Mouse (Mus musculus): ENCODE data around the gene Gp1ba. TPM values are rescaled to one million over a fixed set of nuclear protein-coding genes. Genes with fewer than 3 reads are reported as not detected.

Gp1ba gene
- polyA plus RNA-seq, 1 experiment from 2014 or later: 1.4 TPM

DNA sequence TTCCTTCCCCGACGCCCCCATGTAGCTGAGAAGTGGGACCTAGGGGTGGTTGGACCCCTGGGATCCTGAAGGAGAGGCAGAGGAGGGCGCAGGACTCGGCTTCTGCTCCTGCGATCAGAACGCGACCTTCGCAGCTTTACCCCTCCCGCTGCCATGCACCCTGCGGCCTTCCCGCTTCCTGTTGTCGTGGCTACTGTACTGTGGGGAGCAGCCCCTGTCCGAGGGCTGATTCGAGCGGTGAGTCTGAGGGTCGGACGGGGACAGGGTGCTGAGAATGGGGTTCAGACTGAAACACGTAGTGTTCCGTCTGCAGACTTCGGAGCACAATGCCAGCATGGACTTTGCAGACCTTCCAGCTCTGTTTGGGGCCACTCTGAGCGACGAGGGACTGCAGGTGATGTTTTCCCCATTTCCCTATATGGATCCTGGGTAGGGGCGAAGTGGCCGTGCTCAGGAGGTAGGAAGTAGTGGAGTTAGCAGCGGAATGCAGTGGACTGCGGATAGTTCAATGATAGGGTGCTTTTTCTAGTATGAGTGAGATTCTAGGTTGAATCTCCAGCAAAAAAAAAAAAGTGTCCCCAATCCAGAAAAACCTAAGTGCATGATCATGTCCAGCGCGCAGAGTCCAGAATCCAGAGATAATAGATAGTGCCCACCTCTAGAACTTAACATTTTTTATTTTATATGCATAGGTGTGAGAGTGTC is 8.9 kb downstream of the Gp1ba start:
- no peaks in the 10 kb centered on the region for H3K9me3 ChIP-seq (replicated peaks)
- peak overlapping the region; percentile 89 for H3K4me3 ChIP-seq
- no peaks in the 10 kb centered on the region for H3K27me3 ChIP-seq (replicated peaks)
- peaks cover 74% of the 10 kb centered on the region for H3K36me3 ChIP-seq
- H3K9ac ChIP-seq: peak overlapping the region; percentile 89
- 4% methylated on average over 28 of the region's 28 CpGs for WGBS
- peak overlapping the region; percentile 98 for H3K4me2 ChIP-seq
- H3K27ac ChIP-seq (ENCODE audit: poor library complexity, severe bottlenecking): peak overlapping the region; percentile 95
- peaks cover 60% of the 10 kb centered on the region for H3K4me1 ChIP-seq (replicated peaks)
- ATAC-seq (ENCODE audit: insufficient number of reproducible peaks, low FRiP score): 0 out of 2 replicates have a peak, but pooled peaks have one; percentile 7

DNA sequence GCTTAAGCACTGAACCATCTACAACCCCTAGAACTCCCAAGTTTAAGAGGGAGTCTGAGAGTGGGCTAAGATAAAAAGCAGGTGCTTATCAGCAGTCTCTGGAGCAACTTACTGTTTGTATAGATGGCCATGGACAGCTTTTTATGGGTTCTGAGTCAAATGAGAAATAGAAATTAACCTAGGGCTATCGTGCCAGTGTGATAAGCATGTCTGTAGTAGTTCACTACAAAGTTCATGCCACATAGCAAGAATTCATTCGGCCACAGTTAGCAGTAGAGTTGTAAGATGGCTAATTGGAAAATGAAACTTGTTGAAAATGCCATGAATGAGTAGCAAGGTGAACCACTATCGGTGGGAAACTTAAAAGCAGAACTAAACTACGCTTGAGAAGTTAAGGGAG is 9.6 kb downstream of the Gp1ba start:
- Histone ChIP-seq H3K9ac (peak overlapping the region; percentile 89), H3K27me3 (replicated peaks) (no peaks in the 10 kb centered on the region), H3K27ac (ENCODE audit: poor library complexity, severe bottlenecking) (peak overlapping the region; percentile 95), H3K4me2 (peak overlapping the region; percentile 98), H3K9me3 (replicated peaks) (no peaks in the 10 kb centered on the region), H3K36me3 (peaks cover 68% of the 10 kb centered on the region), H3K4me3 (peak overlapping the region; percentile 89), H3K4me1 (replicated peaks) (peaks cover 62% of the 10 kb centered on the region)
- ATAC-seq (ENCODE audit: insufficient number of reproducible peaks, low FRiP score): no peak
- WGBS: 69% methylated on average over 4 of the region's 4 CpGs

DNA sequence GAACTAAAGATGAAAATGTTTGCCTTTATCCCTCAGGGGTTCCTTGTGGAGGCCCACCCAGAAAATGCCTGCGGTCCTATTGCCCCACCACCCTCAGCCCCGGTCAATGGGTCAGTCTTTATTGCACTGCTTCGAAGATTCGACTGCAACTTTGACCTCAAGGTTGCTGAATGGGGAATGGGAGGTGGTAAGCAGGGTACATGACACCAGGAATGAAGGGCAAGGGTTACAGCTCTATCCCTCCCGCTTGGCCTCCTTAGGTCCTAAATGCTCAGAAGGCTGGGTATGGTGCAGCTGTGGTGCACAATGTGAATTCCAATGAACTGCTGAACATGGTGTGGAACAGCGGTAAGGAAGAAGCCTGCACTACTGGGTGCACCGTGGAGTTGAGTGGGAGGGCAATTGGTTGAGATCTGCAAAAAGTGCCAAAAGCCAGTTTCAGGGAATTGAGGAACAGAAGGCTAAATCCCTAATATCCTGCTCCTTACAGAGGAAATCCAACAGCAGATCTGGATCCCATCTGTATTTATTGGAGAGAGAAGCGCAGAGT is 10.3 kb downstream of the Gp1ba start:
- no peak for ATAC-seq (ENCODE audit: insufficient number of reproducible peaks, low FRiP score)
- WGBS: 80% methylated on average over 8 of the region's 8 CpGs
- Histone ChIP-seq H3K9ac (0 out of 2 replicates have a peak overlapping the region, but pooled peaks have one; percentile 52), H3K9me3 (replicated peaks) (no peaks in the 10 kb centered on the region), H3K4me1 (replicated peaks) (peaks cover 62% of the 10 kb centered on the region), H3K27me3 (replicated peaks) (no peaks in the 10 kb centered on the region), H3K27ac (ENCODE audit: poor library complexity, severe bottlenecking) (0 out of 2 replicates have a peak overlapping the region, but pooled peaks have one; percentile 23), H3K36me3 (peaks cover 62% of the 10 kb centered on the region), H3K4me2 (peak overlapping the region; percentile 98), H3K4me3 (peak overlapping the region; percentile 89; the same call in 1 of the 2 replicates)

DNA sequence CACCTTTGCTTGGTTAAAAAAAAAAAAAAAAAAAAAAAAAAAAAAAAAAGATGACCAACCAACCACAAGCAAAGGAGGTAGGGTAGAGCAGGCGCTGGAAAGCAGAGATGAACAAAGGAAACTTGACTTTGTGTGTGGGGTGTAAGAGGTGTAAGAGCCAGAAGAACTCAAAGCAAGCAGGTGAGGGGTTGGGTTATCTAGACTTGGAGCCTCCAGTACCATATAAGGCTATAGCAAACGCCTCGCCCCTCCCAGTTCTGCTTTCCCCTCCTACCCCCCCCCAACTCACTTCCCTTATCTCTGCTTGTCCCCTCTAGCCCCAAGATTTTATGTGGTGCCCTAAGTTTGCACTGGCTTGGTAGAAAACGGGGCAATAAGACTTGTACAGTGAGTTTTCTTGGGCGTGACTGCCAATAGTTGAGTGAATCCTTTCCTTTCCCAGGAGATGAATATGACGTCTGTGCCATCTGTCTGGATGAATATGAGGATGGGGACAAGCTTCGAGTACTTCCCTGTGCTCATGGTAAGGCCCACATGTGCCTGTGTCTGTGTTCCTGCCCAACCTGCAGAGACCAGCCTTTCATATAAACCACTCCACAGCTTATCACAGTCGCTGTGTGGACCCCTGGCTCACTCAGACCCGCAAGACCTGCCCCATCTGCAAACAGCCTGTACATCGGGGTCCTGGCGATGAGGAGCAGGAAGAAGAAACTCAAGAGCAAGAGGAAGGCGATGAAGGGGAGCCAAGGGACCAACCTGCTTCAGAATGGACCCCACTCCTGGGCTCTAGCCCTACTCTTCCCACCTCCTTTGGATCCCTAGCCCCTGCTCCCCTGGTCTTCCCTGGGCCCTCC is 11.6 kb downstream of the Gp1ba start:
- H3K4me2 ChIP-seq: peak overlapping the region; percentile 23
- 68% methylated on average over 12 of the region's 12 CpGs for WGBS
- no peak overlapping the region; the same call in 1 of the 2 replicates for H3K4me3 ChIP-seq
- H3K9ac ChIP-seq: peak overlapping the region; percentile 44
- no peaks in the 10 kb centered on the region for H3K9me3 ChIP-seq (replicated peaks)
- H3K36me3 ChIP-seq: peaks cover 49% of the 10 kb centered on the region
- no peaks in the 10 kb centered on the region for H3K27me3 ChIP-seq (replicated peaks)
- H3K27ac ChIP-seq (ENCODE audit: poor library complexity, severe bottlenecking): peak overlapping the region; percentile 10; the same call in 1 of the 2 replicates
- ATAC-seq (ENCODE audit: insufficient number of reproducible peaks, low FRiP score): no peak
- H3K4me1 ChIP-seq (replicated peaks): peaks cover 55% of the 10 kb centered on the region

DNA sequence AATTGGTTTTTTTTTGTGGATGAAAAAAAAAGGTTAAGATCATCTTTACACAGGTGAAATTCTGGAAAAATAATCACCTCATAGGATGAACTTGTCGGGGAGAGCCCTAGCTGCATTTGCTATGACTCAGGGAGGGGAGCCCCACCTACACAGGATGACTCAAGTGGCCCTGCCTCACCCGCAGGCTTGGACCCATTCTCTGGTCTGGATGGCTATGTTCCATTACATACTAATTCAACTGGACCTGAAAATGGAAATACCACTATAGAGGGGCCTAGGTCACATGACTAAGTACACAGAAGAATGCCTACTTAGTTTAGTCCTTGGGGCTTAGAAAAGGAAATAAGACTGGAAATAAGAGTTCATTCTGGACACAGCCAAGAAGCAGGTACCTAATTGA is 12.5 kb downstream of the Gp1ba start:
- H3K4me1 ChIP-seq (replicated peaks): peaks cover 54% of the 10 kb centered on the region
- no peak overlapping the region for H3K27ac ChIP-seq (ENCODE audit: poor library complexity, severe bottlenecking)
- H3K9me3 ChIP-seq (replicated peaks): no peaks in the 10 kb centered on the region
- no peak for ATAC-seq (ENCODE audit: insufficient number of reproducible peaks, low FRiP score)
- H3K4me2 ChIP-seq: peak overlapping the region; percentile 23; the same call in 1 of the 2 replicates
- H3K36me3 ChIP-seq: peaks cover 45% of the 10 kb centered on the region
- 53% methylated on average over 2 of the region's 2 CpGs for WGBS
- no peak overlapping the region; the same call in 1 of the 2 replicates for H3K4me3 ChIP-seq
- H3K9ac ChIP-seq: no peak overlapping the region
- H3K27me3 ChIP-seq (replicated peaks): no peaks in the 10 kb centered on the region

DNA sequence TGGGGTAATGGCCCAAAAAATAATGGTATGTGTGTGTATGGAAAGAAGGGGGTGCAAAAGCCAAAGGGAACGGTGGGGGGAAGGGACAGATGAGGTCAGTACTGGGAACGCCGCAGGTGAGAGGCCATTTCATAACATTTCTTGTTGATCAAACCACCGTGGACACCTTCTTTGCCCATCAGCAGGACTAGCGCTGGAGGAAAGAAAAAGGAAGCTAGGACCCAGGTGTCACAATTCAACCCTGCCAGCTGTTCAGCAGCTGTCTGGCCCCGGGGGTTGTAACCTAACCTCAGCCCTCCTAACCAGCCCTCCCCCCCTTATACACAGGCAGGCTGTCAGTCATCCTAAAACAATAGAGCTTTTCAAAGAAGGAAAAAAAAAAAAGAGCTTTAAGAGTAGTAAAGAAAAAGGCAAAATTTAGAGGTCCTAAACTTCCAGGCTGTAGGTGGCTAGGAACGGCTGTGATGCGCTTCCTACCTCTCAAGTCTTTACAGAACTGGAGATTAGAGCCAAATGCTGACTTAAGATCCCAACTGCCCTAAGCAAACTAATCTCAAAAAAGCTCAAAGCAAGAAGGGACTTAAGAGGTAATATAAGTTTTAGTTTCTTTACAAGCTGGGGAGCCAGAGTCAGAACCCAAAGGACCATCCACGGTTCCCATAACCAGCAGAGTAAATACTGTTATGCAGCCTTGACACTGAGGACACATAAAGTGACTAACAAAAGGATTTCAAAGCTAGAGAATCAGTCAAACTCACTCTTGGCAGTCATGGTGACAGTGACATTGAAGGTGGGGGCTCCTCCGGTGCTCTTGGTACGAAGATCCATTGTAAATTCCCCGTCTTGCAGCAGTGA is 13.3 kb downstream of the Gp1ba start:
- Histone ChIP-seq H3K4me1 (replicated peaks) (peaks cover 63% of the 10 kb centered on the region), H3K4me3 (peak overlapping the region; percentile 78), H3K27ac (ENCODE audit: poor library complexity, severe bottlenecking) (peak overlapping the region; percentile 96; the same call in 1 of the 2 replicates), H3K9ac (peak overlapping the region; percentile 94), H3K27me3 (replicated peaks) (no peaks in the 10 kb centered on the region), H3K9me3 (replicated peaks) (no peaks in the 10 kb centered on the region), H3K36me3 (peaks cover 45% of the 10 kb centered on the region), H3K4me2 (peak overlapping the region; percentile 82)
- 66% methylated on average over 12 of the region's 12 CpGs for WGBS
- ATAC-seq (ENCODE audit: insufficient number of reproducible peaks, low FRiP score): no peak

DNA sequence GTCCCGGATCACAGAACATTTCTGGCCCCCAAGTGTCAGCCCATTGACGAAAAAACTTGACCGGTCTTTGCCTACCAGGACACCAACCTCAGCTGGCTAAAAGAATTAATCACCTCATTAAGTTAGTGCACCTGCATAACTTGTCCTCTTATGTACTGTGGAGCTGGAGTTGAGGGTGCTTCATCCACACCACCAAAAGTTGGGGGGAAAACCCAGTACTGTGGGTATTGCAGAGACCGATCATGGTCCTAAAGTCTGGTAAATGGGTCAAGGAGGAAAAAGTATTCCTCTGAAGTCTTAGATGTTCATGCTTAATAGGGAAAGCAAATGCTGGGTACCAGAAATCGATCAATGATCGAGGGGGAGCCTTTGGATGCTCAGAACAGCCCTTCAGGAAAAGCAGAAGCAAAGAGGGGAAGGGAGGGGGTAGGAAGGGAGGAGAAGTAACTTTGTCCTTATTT is 14.0 kb downstream of the Gp1ba start:
- Histone ChIP-seq H3K4me2 (peak overlapping the region; percentile 82), H3K36me3 (peaks cover 45% of the 10 kb centered on the region), H3K27ac (ENCODE audit: poor library complexity, severe bottlenecking) (peak overlapping the region; percentile 96), H3K9ac (peak overlapping the region; percentile 94), H3K9me3 (replicated peaks) (no peaks in the 10 kb centered on the region), H3K27me3 (replicated peaks) (no peaks in the 10 kb centered on the region), H3K4me3 (peak overlapping the region; percentile 78), H3K4me1 (replicated peaks) (peaks cover 68% of the 10 kb centered on the region)
- ATAC-seq (ENCODE audit: insufficient number of reproducible peaks, low FRiP score): no peak
- 40% methylated on average over 6 of the region's 6 CpGs for WGBS

DNA sequence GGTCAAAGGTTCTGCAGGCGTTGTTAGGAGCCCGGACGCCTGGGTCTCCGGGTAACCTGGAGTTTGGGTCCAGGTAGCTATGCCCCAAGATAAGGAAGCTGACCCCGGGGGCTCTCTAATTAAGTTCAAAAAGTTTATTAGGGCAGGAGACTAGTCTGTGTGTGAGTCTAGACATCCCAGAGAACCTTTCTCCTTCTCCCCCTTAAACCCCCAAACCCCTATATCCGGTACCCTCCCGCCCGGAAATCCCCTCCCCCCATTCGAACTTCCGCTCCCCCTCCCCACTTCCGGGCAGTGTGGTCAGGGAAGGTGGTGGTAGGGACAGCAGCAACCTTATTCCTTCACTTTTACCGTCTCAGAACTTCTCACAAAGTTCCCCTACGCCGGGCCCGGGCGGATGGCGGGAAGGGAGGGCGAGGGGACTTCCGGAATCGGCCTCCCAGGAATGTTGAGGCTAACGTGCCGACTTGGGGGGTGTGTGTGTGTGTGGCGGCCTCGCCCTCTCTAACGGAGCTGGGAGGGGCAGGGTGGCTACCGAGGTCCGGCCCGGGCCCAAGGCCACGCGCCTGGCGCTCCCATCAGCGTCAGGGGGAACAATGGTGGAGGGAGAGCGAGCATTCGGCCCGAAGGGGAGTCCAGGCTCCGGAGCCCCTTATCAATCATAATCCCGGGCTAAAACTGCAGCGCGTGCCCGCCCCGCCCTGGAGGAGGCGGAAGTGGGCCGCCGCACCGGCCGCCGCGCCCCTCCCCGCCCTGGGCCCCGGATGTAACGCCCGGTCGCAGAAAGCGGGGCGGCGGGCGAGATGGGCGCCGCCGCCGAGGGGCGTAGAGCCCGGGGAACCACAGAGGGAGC is 14.6 kb downstream of the Gp1ba start:
- Histone ChIP-seq H3K4me3 (peak overlapping the region; percentile 78), H3K36me3 (peaks cover 41% of the 10 kb centered on the region), H3K27ac (ENCODE audit: poor library complexity, severe bottlenecking) (peak overlapping the region; percentile 96), H3K9me3 (replicated peaks) (no peaks in the 10 kb centered on the region), H3K4me2 (peak overlapping the region; percentile 82), H3K9ac (peak overlapping the region; percentile 94), H3K27me3 (replicated peaks) (no peaks in the 10 kb centered on the region), H3K4me1 (replicated peaks) (peaks cover 69% of the 10 kb centered on the region)
- peak; percentile 66 for ATAC-seq (ENCODE audit: insufficient number of reproducible peaks, low FRiP score)
- under 1% methylated on average over 60 of the region's 63 CpGs for WGBS

DNA sequence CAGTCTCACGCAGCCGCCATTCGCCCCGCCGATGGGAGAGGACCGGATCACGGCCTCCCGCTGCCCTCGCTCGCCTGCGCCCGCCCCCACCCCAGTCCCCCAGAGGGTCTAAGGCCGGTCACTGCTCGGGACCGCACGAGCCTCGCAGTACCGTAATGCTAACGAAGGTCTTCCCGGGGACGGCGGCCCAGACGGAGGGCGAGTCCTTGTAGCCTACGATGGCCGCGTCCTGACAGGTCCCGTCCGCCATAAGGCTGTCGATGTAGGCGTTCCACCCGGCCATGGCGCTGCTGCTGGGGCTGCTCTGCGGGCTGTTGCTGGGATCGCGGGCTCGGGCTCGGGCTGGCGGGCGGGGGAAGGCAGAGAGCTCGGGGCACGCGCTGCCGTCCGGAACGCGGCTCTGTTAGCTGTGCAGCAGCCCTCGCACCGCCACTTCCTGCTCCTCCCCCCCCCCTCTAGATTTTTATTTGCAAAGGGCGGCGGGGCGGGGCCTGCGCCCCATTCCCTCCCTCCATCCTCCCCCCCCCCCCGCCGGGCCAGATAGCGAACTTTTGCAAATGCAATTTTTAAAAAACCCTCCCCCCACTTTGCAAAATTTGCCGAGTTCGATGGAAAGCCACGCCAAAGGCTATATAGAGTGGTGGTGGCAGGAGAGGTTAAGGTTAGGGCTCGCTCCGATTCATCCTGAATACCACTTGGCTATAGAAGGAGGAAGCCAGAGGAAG is 15.4 kb downstream of the Gp1ba start, which contains the start of gene Pfn1:
Gene Pfn1 (minus strand): TSS at position 447 of the 725 bp plus-strand sequence.
- H3K4me2 ChIP-seq: peak within 1 kb of the TSS; percentile 82
- H3K36me3 ChIP-seq: peaks cover 38% of the 10 kb centered on the region
- under 1% methylated on average over 61 of the region's 61 CpGs for WGBS
- H3K9ac ChIP-seq: peak within 1 kb of the TSS; percentile 94
- peak within 1 kb of the TSS; percentile 78 for H3K4me3 ChIP-seq
- peak within 1 kb of the TSS; percentile 96 for H3K27ac ChIP-seq (ENCODE audit: poor library complexity, severe bottlenecking)
- H3K9me3 ChIP-seq (replicated peaks): no peaks in the 10 kb centered on the region
- ATAC-seq (ENCODE audit: insufficient number of reproducible peaks, low FRiP score): peak; percentile 51
- peaks cover 69% of the 10 kb centered on the region for H3K4me1 ChIP-seq (replicated peaks)
- no peaks in the 10 kb centered on the region for H3K27me3 ChIP-seq (replicated peaks)
